Mouse (Mus musculus) kidney, adult 11 months (tissue): Measurements from ENCODE around the gene Cyp4f15.
"Not testable (repeated sequence)": the region's sequence is repeated elsewhere in the genome, so short reads cannot be mapped to it uniquely, and the experiment has no call there.

Experiments
- DNase-seq: peaks from one replicate; pipeline ENCODE4 v3.0.0; 2022

Gene Cyp4f15

DNA sequence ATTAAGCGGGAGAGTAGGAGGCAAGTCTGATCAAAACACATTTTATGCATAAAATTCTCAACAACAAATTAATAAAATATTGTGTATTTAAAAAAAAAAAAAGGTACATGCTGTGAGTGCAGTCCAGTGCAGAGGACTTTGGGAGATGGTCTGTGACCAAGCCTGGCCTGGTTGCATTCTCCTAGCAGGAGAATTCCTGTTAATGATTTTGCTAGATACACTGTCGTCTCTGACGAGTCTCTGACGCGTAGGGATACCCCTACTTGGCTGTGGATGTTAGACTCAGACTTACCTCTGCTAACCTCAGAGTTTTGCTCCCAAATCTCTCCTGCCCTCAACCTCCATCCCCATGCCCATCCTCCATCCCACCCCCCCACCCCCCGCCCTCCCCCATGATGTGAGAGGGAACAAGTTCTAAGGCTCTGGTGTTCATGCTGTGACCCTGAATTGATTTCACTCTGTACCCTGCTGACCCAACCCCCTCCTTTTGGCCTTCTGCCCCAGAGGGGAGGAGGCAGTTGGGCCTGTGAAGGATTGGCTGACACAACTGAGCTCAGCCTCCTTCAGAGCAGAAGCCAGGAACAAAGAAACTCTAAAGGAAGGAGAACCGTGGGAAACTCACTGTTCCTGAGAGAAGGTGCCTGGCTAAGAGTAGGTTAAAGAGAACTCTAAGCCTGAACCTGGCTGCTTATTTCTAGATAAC is at the start of gene Cyp4f15:
TSS of gene Cyp4f15 (plus strand) at position 580 of the 703 bp plus-strand sequence.
- DNase-seq: peak; percentile 57

DNA sequence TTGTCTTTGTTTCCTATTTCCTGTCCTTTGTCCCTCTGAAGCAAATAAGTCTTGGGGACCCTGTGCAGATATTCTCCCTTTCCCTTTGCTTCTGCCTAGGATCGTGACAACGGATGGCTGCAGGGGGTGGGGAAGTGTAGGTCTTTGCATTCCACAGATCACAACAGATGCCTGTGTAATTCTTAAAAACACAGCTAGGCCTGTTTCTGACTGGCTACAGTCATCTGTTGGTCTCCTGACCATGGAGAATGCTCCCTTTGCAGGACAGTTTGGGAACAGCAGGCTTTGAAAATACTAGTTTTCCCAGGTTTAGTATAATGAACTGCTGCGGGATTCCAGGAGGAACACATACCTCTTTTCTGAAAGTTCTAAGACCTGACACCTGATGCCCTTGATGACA is 49.1 kb upstream of the Cyp4f15 start:
- no peak for DNase-seq

DNA sequence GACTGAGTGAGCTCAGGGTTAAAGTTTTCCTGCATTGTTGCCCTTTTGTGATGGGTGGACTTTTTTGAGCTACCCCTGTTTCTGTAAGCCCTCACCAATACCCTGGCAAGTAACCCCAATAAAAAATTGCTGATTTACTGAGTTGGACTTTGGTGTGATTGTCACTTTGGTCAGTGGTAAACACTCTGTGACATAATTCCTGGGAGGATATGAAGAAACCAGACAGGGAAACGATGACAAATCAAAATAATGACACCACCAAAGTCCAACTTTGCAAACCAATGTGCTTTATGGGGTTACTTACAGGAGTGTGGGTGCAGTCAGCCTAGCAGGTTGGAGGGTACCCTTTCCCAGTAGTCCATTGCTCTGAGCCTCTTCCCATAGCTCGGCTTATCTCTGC is 48.3 kb upstream of the Cyp4f15 start:
- DNase-seq: no peak

DNA sequence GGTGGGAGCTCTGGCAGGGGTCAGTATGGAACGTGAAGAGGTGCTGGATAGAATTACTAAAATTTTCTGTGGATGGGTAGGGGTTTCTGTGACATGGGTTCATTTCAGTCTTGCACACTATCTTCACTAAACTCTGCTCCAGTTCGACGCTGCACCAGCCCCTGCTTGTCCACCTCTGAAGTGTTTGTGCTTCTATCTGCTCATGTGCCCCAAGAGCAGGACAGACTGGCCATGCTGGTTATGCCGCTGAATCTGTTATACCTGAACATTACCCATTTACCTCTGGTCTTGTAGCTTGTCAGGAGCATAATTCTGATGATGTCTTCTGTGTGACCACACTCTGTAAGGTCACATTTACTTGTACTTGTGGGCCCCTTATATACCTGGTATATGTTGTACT is 38.8 kb upstream of the Cyp4f15 start:
- no peak for DNase-seq

DNA sequence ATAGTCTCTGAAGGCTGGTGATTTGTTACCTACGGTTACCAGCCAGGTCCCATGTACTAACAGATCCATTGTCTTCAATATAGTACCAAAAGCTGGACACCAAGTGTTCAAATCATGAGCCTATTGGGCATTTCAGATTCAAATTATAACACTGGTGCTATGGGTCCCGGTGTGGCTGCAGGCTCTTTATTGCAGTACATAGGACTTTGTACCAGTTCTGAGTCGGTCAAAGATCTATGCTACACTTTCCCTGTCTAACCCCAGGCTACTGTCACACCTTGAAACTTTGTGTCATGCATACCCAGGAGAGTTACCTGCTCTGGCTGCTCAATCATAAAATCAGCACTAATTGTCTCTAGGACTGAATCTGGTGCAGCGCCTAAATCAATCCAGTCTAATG is 31.6 kb upstream of the Cyp4f15 start:
- DNase-seq: no peak

DNA sequence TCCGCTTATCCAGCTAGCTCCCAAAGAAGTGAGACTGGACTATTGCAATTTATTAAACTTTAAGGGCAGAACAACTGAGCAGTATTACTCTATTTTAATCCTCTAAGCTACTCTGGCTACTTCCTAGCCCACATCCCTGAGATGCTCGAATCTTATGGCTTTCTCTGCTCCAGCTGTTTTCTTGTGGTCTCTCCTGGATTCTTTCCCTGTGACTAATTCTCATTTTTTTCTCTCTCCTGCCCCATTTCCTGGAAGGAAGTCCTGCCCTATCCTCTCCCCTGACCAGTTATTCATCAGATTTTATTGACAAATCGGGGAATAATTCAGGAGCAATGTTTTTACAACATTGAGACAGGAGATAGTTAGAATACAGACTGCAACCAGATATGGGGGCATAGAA is 28.4 kb upstream of the Cyp4f15 start:
- no peak for DNase-seq

DNA sequence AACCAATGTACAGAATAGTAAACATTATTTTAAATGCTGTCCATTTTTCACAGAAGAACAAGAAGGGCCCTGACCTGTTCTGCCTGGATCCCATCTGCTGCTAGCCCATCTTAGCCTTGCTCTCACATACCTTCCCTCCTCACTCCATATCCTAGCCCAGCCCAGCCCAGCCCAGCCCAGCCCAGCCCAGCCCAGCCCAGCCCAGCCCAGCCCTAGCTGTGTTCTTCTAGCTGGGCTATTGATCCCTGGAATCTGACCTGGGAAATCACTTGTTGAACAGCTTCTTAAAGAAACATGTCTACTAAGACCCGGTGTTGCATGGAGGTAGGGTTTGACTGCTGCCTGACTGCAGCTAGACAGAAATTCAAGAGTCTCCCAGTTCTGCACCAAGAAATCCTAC is 27.2 kb upstream of the Cyp4f15 start:
- no peak for DNase-seq

DNA sequence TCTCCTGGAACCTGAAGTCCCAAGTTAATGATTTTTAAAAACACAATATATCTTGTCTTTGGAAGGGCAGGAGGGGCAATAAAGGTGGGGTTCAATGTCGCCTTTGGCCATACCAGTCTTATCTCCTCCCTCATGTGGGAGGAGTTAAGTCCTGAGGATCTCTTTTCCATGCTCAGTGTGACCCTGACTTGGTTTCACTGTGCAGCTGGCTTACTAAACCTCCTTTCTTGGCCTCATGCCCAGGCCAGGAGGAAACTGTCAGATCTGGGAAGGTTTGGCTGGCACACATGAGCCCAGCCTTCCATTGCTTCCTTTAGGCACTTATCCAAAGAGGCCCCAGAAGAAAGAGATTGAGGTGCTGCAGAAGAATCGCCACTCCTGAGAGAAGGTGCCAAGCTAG is 26.7 kb upstream of the Cyp4f15 start, which contains the start of gene Cyp4f40:
TSS of gene Cyp4f40 (plus strand) at position 189 of the 400 bp plus-strand sequence.
- peak; percentile 55 for DNase-seq

DNA sequence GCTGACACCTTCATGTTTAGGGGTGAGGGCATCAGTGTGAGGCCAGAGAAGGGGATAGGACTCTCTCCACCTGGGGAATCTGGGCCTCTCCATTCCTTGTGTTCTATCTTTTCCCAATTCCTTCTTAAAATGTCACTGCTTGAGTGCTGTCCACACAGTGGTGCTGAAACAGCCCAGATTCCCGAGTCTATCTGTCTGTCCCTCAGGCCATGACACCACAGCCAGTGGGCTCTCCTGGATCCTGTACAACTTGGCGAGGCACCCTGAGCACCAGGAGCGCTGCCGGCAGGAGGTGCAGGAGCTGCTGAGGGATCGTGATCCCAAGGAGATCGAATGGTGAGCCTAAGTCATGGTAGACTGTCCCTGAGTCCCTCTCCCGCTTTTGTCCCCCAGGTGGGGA is 11.5 kb upstream of the Cyp4f15 start:
- DNase-seq: no peak

DNA sequence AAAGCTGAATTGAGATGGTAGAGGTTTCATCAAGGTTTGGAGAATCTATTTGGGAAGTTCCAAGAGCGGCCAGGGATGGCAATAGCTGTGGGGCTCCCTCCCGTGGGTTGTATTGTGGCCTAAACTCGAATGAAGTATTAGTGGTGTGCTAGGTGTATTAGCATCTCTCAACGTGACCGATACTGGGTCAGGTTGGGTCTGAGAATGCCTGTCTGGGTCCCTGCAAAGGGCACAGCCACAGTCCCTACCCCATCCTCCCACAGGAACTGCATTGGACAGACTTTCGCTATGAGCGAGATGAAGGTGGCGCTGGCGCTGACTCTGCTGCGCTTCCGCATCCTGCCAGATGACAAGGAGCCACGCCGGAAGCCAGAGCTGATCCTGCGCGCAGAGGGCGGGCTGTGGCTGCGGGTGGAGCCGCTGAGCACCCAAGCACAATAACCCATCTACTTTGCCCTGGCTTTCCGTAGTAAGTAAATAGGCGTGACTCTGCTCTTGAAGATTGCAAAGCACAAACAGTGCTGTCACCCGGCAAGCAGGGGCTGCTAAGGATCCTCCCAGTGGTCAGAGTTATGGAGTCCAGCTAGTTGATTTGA is 9.3 kb upstream of the Cyp4f15 start:
- DNase-seq: no peak

DNA sequence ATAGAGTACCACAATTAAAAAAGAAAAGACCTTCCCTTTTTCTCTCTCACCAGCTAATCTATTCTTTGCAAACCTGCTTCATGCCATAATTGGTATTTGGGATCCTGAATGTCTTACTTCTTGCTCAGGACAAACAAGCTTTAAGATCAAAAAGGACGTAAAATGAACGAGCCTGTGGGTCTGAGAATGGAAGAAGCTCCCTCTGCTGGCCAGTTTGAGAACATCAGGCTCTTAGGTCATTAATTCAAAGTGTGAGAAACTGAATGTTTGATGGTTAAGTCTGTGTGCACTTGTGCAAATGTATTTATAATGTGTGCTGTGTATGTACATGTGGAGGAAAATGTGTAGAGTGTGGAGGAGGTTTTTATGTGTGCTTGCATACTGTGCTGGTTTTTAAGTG is 5.0 kb upstream of the Cyp4f15 start:
- peak; percentile 10 for DNase-seq

DNA sequence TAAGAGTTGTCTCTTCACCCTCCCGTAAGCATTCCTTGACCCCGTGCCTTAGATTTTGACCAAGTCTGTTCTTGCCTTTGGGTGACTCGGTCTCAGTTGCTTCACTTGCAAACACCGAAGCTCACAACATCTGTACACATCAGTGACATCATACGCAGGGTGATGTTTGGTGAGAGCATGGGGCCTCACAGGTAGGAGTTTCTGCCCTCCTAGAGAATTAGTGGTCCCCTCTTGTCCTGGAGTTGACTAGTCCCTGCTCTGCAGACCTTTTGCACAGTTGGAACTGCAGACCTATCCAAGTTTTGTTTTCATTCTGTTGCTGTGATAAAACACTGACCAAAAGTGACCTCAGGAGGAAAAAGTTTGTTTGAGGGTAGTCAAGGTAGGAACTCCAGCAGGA is 1.3 kb downstream of the Cyp4f15 start:
- no peak for DNase-seq

DNA sequence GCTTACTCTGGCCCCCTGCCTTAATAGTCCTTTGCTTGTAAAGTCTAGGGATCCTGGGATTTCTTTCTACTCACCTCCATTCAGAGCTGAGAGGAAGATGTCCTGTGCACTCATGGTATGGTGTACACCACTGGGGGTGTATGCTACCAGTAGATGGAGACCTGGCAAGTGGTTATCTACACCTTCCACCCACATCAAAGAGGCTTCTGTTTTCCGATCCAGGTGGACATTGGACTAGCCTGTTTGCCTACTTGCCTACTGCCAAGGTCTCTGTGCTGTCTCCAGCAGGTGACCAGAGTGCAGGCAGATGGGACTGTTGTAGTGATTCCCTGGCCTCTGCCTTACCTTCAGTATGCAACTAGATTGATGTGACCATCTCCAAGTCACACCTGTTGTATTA is 5.5 kb downstream of the Cyp4f15 start:
- no peak for DNase-seq

DNA sequence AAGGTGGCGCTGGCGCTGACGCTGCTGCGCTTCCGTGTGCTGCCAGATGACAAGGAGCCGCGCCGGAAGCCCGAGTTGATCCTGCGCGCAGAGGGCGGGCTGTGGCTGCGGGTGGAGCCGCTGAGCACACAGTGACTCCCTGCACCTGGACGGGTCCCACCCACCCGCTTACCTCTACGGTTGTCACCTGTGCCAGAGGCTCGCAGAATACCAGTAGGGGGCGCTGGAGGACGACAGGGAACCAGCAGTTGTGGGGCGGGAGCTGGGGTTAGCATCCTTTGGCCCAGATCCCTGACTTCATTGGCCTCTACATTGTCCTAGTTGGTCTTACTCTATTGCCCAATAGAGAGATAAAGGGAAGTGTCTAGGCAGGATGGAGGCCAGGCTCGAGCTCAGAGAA is 17.4 kb downstream of the Cyp4f15 start:
- DNase-seq: peak; percentile 39

DNA sequence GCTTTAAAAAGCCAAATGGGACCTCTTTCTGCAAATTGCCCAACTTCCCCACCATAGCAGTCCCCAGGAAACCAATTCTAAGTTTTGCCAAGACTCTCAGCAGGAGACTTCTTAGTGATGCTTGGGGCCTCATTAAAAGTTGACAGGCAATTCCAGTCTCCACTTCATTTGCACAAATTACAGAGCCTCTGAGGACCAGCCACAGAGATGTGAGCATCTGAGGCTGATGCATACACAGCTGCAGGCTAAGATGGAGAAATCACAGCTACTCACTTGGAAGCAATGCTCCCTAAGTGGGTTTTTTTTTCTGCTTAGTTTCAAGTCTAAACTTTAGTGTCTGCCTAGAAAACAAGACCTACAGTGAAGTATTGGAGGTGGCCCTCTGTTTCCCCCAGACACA is 25.1 kb downstream of the Cyp4f15 start:
- not testable (repeated sequence) for DNase-seq

DNA sequence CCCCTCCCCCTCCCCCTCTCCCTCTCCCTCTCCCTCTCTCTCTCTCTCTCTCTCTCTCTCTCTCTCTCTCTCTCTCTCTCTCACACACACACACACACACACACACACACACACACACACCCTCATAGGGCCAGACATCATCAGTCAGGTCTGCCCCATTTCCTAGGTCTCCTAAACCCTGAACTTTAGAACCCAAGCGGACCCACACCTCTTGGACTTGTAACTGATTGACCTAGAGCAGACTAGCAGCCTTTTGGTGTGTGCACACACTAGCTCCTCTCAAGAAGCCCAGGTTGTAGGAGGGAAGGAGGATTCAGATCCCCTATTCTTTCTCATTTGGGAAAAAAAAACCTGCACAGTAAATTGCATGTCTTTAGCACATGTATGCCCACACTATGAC is 36.7 kb downstream of the Cyp4f15 start:
- DNase-seq: peak; percentile 48

DNA sequence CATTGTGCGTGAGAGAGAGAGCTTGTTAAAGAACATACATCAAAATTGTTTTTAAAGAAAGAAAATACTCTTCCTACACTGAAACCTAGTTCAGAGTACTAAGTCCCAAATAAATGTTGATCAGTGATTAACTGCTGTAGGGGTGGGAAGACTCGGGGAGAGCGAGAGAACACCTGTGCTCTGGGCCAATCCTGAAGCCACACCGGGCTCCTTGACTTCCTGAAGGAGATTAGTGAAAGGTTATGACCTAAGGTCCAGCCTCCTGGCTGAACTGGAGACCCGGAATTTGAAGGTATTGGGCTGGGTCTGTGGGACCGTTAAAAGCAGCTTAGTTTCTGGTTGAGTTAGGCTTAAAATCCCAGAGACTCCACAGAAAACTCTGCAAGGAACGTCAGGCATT is 37.3 kb downstream of the Cyp4f15 start:
- DNase-seq: peak; percentile 44

DNA sequence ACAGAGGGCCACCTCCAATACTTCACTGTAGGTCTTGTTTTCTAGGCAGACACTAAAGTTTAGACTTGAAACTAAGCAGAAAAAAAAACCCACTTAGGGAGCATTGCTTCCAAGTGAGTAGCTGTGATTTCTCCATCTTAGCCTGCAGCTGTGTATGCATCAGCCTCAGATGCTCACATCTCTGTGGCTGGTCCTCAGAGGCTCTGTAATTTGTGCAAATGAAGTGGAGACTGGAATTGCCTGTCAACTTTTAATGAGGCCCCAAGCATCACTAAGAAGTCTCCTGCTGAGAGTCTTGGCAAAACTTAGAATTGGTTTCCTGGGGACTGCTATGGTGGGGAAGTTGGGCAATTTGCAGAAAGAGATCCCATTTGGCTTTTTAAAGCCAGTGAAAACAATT is 40.9 kb downstream of the Cyp4f15 start:
- not testable (repeated sequence) for DNase-seq

DNA sequence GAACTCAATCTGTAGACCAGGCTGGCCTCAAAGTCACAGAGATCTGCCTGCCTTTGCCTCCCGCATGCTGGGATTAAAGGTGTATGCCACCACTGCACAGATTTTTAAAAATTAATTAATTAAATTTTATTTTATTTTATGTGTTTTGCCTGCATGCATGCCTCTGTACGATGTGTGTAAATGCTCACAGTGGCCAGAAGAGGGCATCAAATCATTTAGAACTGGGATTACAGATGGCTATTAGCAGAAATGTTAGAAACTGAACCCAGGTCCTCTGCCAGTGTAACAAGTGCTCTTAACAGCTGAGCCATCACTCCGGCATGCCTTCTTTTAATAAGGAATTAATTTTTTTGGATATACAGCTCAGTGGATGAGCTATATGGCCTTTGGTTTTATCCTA is 43.6 kb downstream of the Cyp4f15 start:
- no peak for DNase-seq

DNA sequence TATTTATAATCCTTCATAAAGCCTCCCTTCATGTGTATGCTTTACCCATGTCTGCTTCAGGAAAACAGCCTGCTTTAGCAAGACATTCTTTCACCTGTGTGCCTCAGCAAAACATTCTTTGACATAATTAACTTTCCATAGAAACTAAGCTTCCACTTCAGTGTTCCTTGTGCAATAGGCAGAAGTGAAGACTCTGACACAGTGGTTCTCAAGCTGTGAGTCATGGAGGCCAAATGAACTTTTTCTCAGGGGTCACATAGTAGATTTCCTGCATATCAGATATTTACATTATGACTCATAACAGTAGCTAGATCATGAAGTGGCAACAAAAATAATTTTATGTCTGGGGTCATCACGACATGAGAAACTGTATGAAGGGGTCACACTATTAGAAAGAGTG is 53.0 kb downstream of the Cyp4f15 start:
- no peak for DNase-seq

DNA sequence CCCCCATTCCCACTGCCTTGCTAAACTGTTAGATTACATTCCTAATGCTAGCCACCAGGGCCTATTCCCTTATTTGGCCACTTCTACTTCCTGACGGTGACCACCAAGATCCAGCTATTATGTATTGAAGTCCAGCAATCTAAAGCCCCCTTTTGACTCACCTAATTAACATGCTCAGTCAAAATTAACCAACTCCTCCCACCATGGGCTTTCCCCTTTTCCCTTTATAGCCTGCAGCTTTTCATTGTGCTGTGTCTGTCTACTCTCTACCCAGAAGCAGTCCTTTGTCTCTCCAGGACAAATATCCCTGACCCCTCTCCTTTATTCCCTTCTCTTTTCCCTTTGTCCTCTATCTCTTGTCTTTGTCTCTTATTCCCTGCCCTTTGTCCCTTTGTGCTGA is 55.6 kb downstream of the Cyp4f15 start:
- no peak for DNase-seq

DNA sequence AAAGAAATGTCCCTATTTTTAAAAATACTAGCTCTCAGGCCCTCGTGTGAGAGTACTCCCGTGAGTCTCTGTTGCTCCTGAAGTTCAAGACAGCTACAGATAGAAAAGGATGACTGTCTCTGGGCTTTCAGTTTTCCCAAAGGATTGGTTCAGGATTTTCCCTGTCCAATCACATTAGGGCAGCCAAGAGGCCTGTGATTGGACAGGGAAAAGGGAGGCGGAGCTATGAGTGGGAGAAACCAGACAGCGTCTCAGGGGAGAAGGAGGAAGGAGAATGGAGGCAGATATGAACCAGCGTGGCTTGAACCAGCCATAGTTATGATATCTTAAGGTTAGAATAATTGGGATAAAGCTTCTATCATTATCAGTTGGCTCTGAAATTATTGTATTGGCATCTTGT is 65.2 kb downstream of the Cyp4f15 start:
- no peak for DNase-seq
